Mouse (Mus musculus) testis, adult 2 months (tissue): ENCODE measurements at regions not wholly inside any gene's neighbourhood (a gene's known extent, or its start where the extent isn't known, plus 50 kb on each side); places are given as distances from the start of the nearest gene placed in this dataset.

Experiments
- CTCF ChIP-seq: fragments of 200-500 bp; IDR thresholded peaks from 2 replicates; pipeline ENCODE4 v1.5.1; 2012; ENCODE audit warnings: low read depth, mild to moderate bottlenecking, inconsistent platforms, low read length, moderate library complexity; ENCODE audit not compliant: control insufficient read depth, insufficient read depth, insufficient replicate concordance
- POLR2A ChIP-seq: fragments of 200-500 bp; IDR thresholded peaks from 2 replicates; pipeline ENCODE4 v1.6.1; 2012; ENCODE audit warnings: low read depth, mild to moderate bottlenecking, inconsistent platforms, low read length, moderate library complexity; ENCODE audit not compliant: control insufficient read depth

GRCm38 (mm10) chr15:93711150-93711784 lies 115.6 kb upstream of the Prickle1 start:
- no peak for TF ChIP-seq CTCF
- no peak for TF ChIP-seq POLR2A
